Mouse (Mus musculus) gastrocnemius, adult 8-10 months (tissue): ENCODE measurements at regions not wholly inside any gene's neighbourhood (a gene's known extent, or its start where the extent isn't known, plus 50 kb on each side); places are given as distances from the start of the nearest gene placed in this dataset.

ENCODE experiments used
- DNase-seq, 2 experiments: peaks; one replicate each; pipeline ENCODE4 v3.0.0; 2022; ENCODE audit warnings: low spot score in 2 of 2

DNA sequence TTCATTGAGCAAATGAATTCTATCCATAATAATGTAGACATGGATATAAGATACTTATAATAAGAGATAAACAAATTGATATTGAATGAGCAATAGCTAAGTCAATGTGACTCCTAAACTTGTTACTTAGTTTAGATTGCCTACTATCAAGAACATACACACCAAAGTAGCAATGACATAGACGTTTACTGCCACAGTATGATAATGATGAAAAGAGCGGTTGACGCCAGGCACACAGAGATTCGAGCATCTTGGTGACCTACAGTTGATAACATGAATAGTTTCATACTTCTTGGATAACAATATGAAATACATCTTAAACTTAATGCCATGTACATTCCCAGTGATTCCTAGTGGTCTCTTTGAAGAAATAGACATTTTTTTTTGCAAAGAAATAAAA lies 55.9 kb upstream of the Tbc1d2b start:
- no peak for DNase-seq
